Mouse (Mus musculus): ENCODE data around the gene Ctu2. TPM values are rescaled to one million over a fixed set of nuclear protein-coding genes. Genes with fewer than 3 reads are reported as not detected.
A peak's percentile ranks its signal among the peaks of the same experiment; 100 is the strongest.

The Ctu2 gene
- polyA plus RNA-seq, 1 experiment from 2014 or later, result 83.2 TPM

GRCm38 (mm10) chr8:122469965-122470364 lies 6.0 kb upstream of the Ctu2 start:
- H3K27ac ChIP-seq, result no peak overlapping the region
- ATAC-seq (ENCODE audit: low FRiP score), result no peak
- no peak overlapping the region for H3K9ac ChIP-seq
- WGBS, result 94% methylated on average over 10 of the region's 10 CpGs
- no peaks in the 10 kb centered on the region for H3K9me3 ChIP-seq
- H3K36me3 ChIP-seq (replicated peaks), result peaks cover 56% of the 10 kb centered on the region
- H3K4me1 ChIP-seq, result peaks cover 9% of the 10 kb centered on the region
- no peak overlapping the region for H3K4me2 ChIP-seq
- H3K27me3 ChIP-seq, result no peaks in the 10 kb centered on the region
- no peak overlapping the region for H3K4me3 ChIP-seq (replicated peaks)

GRCm38 (mm10) chr8:122470691-122471090 lies 5.3 kb upstream of the Ctu2 start:
- no peak for ATAC-seq (ENCODE audit: low FRiP score)
- Histone ChIP-seq H3K4me2 (no peak overlapping the region), H3K4me1 (peaks cover 13% of the 10 kb centered on the region), H3K9ac (no peak overlapping the region), H3K27ac (no peak overlapping the region), H3K4me3 (replicated peaks) (no peak overlapping the region), H3K27me3 (no peaks in the 10 kb centered on the region), H3K9me3 (no peaks in the 10 kb centered on the region), H3K36me3 (replicated peaks) (peaks cover 56% of the 10 kb centered on the region)
- WGBS, result 81% methylated on average over 5 of the region's 5 CpGs

- H3K4me2 ChIP-seq, result no peak overlapping the region
- no peaks in the 10 kb centered on the region for H3K9me3 ChIP-seq
- no peak overlapping the region for H3K9ac ChIP-seq
- no peak overlapping the region for H3K27ac ChIP-seq
- peaks cover 47% of the 10 kb centered on the region for H3K36me3 ChIP-seq (replicated peaks)
- peaks cover 25% of the 10 kb centered on the region for H3K4me1 ChIP-seq
- ATAC-seq (ENCODE audit: low FRiP score), result no peak
- 92% methylated on average over 8 of the region's 8 CpGs for WGBS
- H3K27me3 ChIP-seq, result no peaks in the 10 kb centered on the region
- no peak overlapping the region for H3K4me3 ChIP-seq (replicated peaks)
Measured at GRCm38 (mm10) chr8:122473911-122474421, 2.0 kb upstream of the Ctu2 start.

- H3K27me3 ChIP-seq, result no peaks in the 10 kb centered on the region
- peak overlapping the region; percentile 96 for H3K4me3 ChIP-seq (replicated peaks)
- WGBS, result 17% methylated on average over 16 of the region's 16 CpGs
- H3K4me2 ChIP-seq, result peak overlapping the region; percentile 95
- ATAC-seq (ENCODE audit: low FRiP score), result no peak
- peaks cover 47% of the 10 kb centered on the region for H3K36me3 ChIP-seq (replicated peaks)
- peak overlapping the region; percentile 91 for H3K9ac ChIP-seq
- no peaks in the 10 kb centered on the region for H3K9me3 ChIP-seq
- H3K4me1 ChIP-seq, result peaks cover 25% of the 10 kb centered on the region
- H3K27ac ChIP-seq, result no peak overlapping the region
Measured at GRCm38 (mm10) chr8:122474951-122475560, 887 bp upstream of the Ctu2 start.

GRCm38 (mm10) chr8:122482448-122482847 lies 6.5 kb downstream of the Ctu2 start:
- H3K4me3 ChIP-seq (replicated peaks), result no peak overlapping the region
- peaks cover 69% of the 10 kb centered on the region for H3K36me3 ChIP-seq (replicated peaks)
- no peaks in the 10 kb centered on the region for H3K27me3 ChIP-seq
- H3K4me2 ChIP-seq, result no peak overlapping the region
- H3K4me1 ChIP-seq, result peaks cover under 1% of the 10 kb centered on the region; the same call in 1 of the 2 replicates
- H3K9me3 ChIP-seq, result peaks cover 4% of the 10 kb centered on the region; the same call in 1 of the 2 replicates
- no peak overlapping the region for H3K27ac ChIP-seq
- WGBS, result 98% methylated on average over 8 of the region's 8 CpGs
- no peak overlapping the region for H3K9ac ChIP-seq
- ATAC-seq (ENCODE audit: low FRiP score), result no peak

GRCm38 (mm10) chr8:122483877-122484276 lies 7.9 kb downstream of the Ctu2 start:
- ATAC-seq (ENCODE audit: low FRiP score), result no peak
- Histone ChIP-seq H3K4me3 (replicated peaks) (no peak overlapping the region), H3K9ac (no peak overlapping the region), H3K27me3 (no peaks in the 10 kb centered on the region), H3K9me3 (peaks cover 4% of the 10 kb centered on the region; the same call in 1 of the 2 replicates), H3K36me3 (replicated peaks) (peaks cover 55% of the 10 kb centered on the region), H3K27ac (no peak overlapping the region), H3K4me1 (no peaks in the 10 kb centered on the region), H3K4me2 (no peak overlapping the region)
- 97% methylated on average over 7 of the region's 7 CpGs for WGBS

- Histone ChIP-seq H3K9ac (no peak overlapping the region), H3K27ac (no peak overlapping the region), H3K4me3 (replicated peaks) (no peak overlapping the region), H3K27me3 (no peaks in the 10 kb centered on the region), H3K4me2 (no peak overlapping the region), H3K36me3 (replicated peaks) (peaks cover 45% of the 10 kb centered on the region), H3K4me1 (no peaks in the 10 kb centered on the region), H3K9me3 (peaks cover 4% of the 10 kb centered on the region; the same call in 1 of the 2 replicates)
- WGBS, result 93% methylated on average over 12 of the region's 12 CpGs
- ATAC-seq (ENCODE audit: low FRiP score), result no peak
Measured at GRCm38 (mm10) chr8:122484831-122485230, 8.9 kb downstream of the Ctu2 start.

- H3K9me3 ChIP-seq, result peaks cover 4% of the 10 kb centered on the region; the same call in 1 of the 2 replicates
- peaks cover 11% of the 10 kb centered on the region for H3K36me3 ChIP-seq (replicated peaks)
- H3K4me1 ChIP-seq, result no peaks in the 10 kb centered on the region
- no peak overlapping the region for H3K4me2 ChIP-seq
- H3K27ac ChIP-seq, result no peak overlapping the region
- no peak overlapping the region for H3K9ac ChIP-seq
- H3K27me3 ChIP-seq, result no peaks in the 10 kb centered on the region
- no peak for ATAC-seq (ENCODE audit: low FRiP score)
- WGBS, result 94% methylated on average over 9 of the region's 9 CpGs
- H3K4me3 ChIP-seq (replicated peaks), result no peak overlapping the region
Measured at GRCm38 (mm10) chr8:122488387-122488786, 12.4 kb downstream of the Ctu2 start.

GRCm38 (mm10) chr8:122497016-122497734 lies 21.2 kb downstream of the Ctu2 start:
- Histone ChIP-seq H3K4me2 (no peak overlapping the region), H3K9ac (no peak overlapping the region), H3K27me3 (no peaks in the 10 kb centered on the region), H3K9me3 (no peaks in the 10 kb centered on the region), H3K27ac (no peak overlapping the region), H3K4me3 (replicated peaks) (no peak overlapping the region), H3K4me1 (no peaks in the 10 kb centered on the region), H3K36me3 (replicated peaks) (no peaks in the 10 kb centered on the region)
- 90% methylated on average over 11 of the region's 12 CpGs for WGBS
- ATAC-seq (ENCODE audit: low FRiP score), result no peak

- H3K36me3 ChIP-seq (replicated peaks), result no peaks in the 10 kb centered on the region
- H3K4me1 ChIP-seq, result no peaks in the 10 kb centered on the region
- H3K4me3 ChIP-seq (replicated peaks), result no peak overlapping the region
- no peak overlapping the region for H3K9ac ChIP-seq
- no peak for ATAC-seq (ENCODE audit: low FRiP score)
- H3K27ac ChIP-seq, result no peak overlapping the region
- H3K9me3 ChIP-seq, result no peaks in the 10 kb centered on the region
- H3K27me3 ChIP-seq, result no peaks in the 10 kb centered on the region
- H3K4me2 ChIP-seq, result no peak overlapping the region
- 74% methylated on average over 17 of the region's 17 CpGs for WGBS
Measured at GRCm38 (mm10) chr8:122497912-122498311, 22.0 kb downstream of the Ctu2 start.

GRCm38 (mm10) chr8:122500856-122501255 lies 24.9 kb downstream of the Ctu2 start:
- 37% methylated on average over 10 of the region's 10 CpGs for WGBS
- peak; percentile 65 for ATAC-seq (ENCODE audit: low FRiP score)
- no peaks in the 10 kb centered on the region for H3K9me3 ChIP-seq
- no peak overlapping the region for H3K4me3 ChIP-seq (replicated peaks)
- no peaks in the 10 kb centered on the region for H3K4me1 ChIP-seq
- H3K27me3 ChIP-seq, result no peaks in the 10 kb centered on the region
- H3K9ac ChIP-seq, result no peak overlapping the region
- H3K27ac ChIP-seq, result no peak overlapping the region
- no peaks in the 10 kb centered on the region for H3K36me3 ChIP-seq (replicated peaks)
- no peak overlapping the region for H3K4me2 ChIP-seq

GRCm38 (mm10) chr8:122511552-122511951 lies 35.6 kb downstream of the Ctu2 start:
- no peak for ATAC-seq (ENCODE audit: low FRiP score)
- H3K4me1 ChIP-seq, result no peaks in the 10 kb centered on the region
- H3K4me3 ChIP-seq (replicated peaks), result no peak overlapping the region
- no peak overlapping the region for H3K9ac ChIP-seq
- no peaks in the 10 kb centered on the region for H3K9me3 ChIP-seq
- no peak overlapping the region for H3K27ac ChIP-seq
- H3K4me2 ChIP-seq, result no peak overlapping the region
- 86% methylated on average over 16 of the region's 16 CpGs for WGBS
- no peaks in the 10 kb centered on the region for H3K36me3 ChIP-seq (replicated peaks)
- H3K27me3 ChIP-seq, result no peaks in the 10 kb centered on the region
